Mouse (Mus musculus) heart, adult 11 months (tissue): ENCODE measurements around the gene Gcm2.

Experiments
- DNase-seq: peaks from one replicate; pipeline ENCODE4 v3.0.0; 2022

The Gcm2 gene

GRCm38 (mm10) chr13:41110935-41111334 is at the start of gene Gcm2:
Gene Gcm2, minus strand, starts transcription at chr13:41111035.
- no peak for DNase-seq

- DNase-seq, result peak; percentile 35
Observed at GRCm38 (mm10) chr13:41158426-41158825, 47.6 kb upstream of the Gcm2 start.

- DNase-seq, result peak; percentile 41
Observed at GRCm38 (mm10) chr13:41153146-41153545, 42.3 kb upstream of the Gcm2 start.

- DNase-seq, result peak; percentile 71
Observed at GRCm38 (mm10) chr13:41146271-41146670, 35.4 kb upstream of the Gcm2 start.

- no peak for DNase-seq
Observed at GRCm38 (mm10) chr13:41145433-41145970, 34.7 kb upstream of the Gcm2 start.

- peak; percentile 75 for DNase-seq
Observed at GRCm38 (mm10) chr13:41134901-41135300, 24.1 kb upstream of the Gcm2 start.

GRCm38 (mm10) chr13:41129061-41129460 is 18.2 kb upstream of the Gcm2 start:
- peak; percentile 37 for DNase-seq

- peak; percentile 13 for DNase-seq
Observed at GRCm38 (mm10) chr13:41128326-41128725, 17.5 kb upstream of the Gcm2 start.

- peak; percentile 62 for DNase-seq
Observed at GRCm38 (mm10) chr13:41123666-41124225, 12.9 kb upstream of the Gcm2 start.

GRCm38 (mm10) chr13:41119152-41119945 is 8.5 kb upstream of the Gcm2 start:
- DNase-seq, result peak; percentile 78

GRCm38 (mm10) chr13:41113940-41114339 is 3.1 kb upstream of the Gcm2 start, which contains the start of gene Sycp2l:
Gene Sycp2l, plus strand, starts transcription at chr13:41114307.
- DNase-seq, result peak; percentile 64

- no peak for DNase-seq
Observed at GRCm38 (mm10) chr13:41105541-41105940, 5.3 kb downstream of the Gcm2 start.

GRCm38 (mm10) chr13:41103841-41104525 is 6.9 kb downstream of the Gcm2 start:
- no peak for DNase-seq

- DNase-seq, result peak; percentile 54
Observed at GRCm38 (mm10) chr13:41100031-41100430, 10.8 kb downstream of the Gcm2 start.

GRCm38 (mm10) chr13:41098325-41098724 is 12.5 kb downstream of the Gcm2 start:
- DNase-seq, result no peak

- peak; percentile 97 for DNase-seq
Observed at GRCm38 (mm10) chr13:41097324-41098058, 13.3 kb downstream of the Gcm2 start.

- DNase-seq, result no peak
Observed at GRCm38 (mm10) chr13:41094160-41094559, 16.7 kb downstream of the Gcm2 start.

- no peak for DNase-seq
Observed at GRCm38 (mm10) chr13:41091271-41091670, 19.6 kb downstream of the Gcm2 start.

GRCm38 (mm10) chr13:41088746-41089145 is 22.1 kb downstream of the Gcm2 start:
- DNase-seq, result no peak

GRCm38 (mm10) chr13:41085140-41085539 is 25.7 kb downstream of the Gcm2 start:
- DNase-seq, result no peak

- no peak for DNase-seq
Observed at GRCm38 (mm10) chr13:41084521-41084920, 26.3 kb downstream of the Gcm2 start.

GRCm38 (mm10) chr13:41080700-41081099 is 30.1 kb downstream of the Gcm2 start:
- peak; percentile 54 for DNase-seq

- DNase-seq, result no peak
Observed at GRCm38 (mm10) chr13:41079859-41080258, 31.0 kb downstream of the Gcm2 start.
